Mouse (Mus musculus) E14TG2a.4 (cell line): ENCODE results near the gene Rad9a.

ENCODE experiments used
- H3K27me3 ChIP-seq: 2 replicates; pipeline ENCODE4 v1.6.1; 2014; ENCODE audit warnings: low read length, control low read depth; ENCODE audit not compliant: insufficient read depth
- H3K36me3 ChIP-seq: 2 replicates; pipeline ENCODE4 v1.6.1; 2014; ENCODE audit warnings: low read length, control low read depth; ENCODE audit not compliant: insufficient read depth
- H3K4me1 ChIP-seq: replicated peaks from 2 replicates; pipeline ENCODE4 v1.6.1; 2014; ENCODE audit warnings: low read depth, low read length, control low read depth
- H3K4me3 ChIP-seq: replicated peaks from 2 replicates; pipeline ENCODE4 v1.5.1; 2014; ENCODE audit warnings: mild to moderate bottlenecking, low read length
- H3K9me3 ChIP-seq: 2 replicates; pipeline ENCODE4 v1.6.1; 2014; ENCODE audit warnings: low read length, control low read depth
- CTCF ChIP-seq: conservative IDR thresholded peaks from 2 replicates; pipeline ENCODE4 v1.5.1; 2014; ENCODE audit warnings: low read length
- NANOG ChIP-seq: IDR thresholded peaks from 2 replicates; pipeline ENCODE4 v1.6.1; 2014; ENCODE audit warnings: borderline replicate concordance, low read length, mixed read lengths
- POU5F1 ChIP-seq: IDR thresholded peaks from 2 replicates; pipeline ENCODE4 v1.6.1; 2014; ENCODE audit warnings: low read length, borderline replicate concordance

Gene Rad9a

DNA sequence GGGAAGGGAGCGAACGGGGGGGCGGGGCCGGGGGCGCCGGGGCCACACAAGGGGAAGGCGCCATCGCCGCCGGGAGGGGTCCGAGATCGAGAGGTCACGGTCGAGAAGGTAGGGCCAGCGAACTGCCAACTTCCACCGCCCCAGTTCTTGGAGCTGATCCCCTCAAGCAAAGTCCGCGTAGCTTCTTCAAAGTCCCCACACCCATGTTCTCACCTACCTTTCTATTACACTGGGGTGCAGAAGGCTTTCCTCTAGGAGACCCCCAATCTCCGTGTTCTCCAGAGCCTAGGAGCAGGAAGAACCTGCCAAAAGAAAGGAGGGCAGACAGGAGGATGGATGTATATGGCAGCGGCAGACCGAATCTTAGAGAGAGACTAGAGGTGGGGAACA, 14.0 kb upstream of the Rad9a start:
- TF ChIP-seq POU5F1 = no peak
- TF ChIP-seq CTCF = no peak
- TF ChIP-seq NANOG = no peak
- H3K36me3 ChIP-seq = no peaks in the 10 kb centered on the region

GRCm38 (mm10) chr19:4214771-4215450, 13.4 kb upstream of the Rad9a start:
- H3K36me3 ChIP-seq = no peaks in the 10 kb centered on the region
- peaks cover 86% of the 10 kb centered on the region for H3K27me3 ChIP-seq
- peak overlapping the region; percentile 87 for H3K4me3 ChIP-seq
- H3K9me3 ChIP-seq = no peaks in the 10 kb centered on the region
- TF ChIP-seq POU5F1 (no peak), CTCF (no peak), NANOG (no peak)
- H3K4me1 ChIP-seq = peaks cover 48% of the 10 kb centered on the region

More for the DNA sequence above, 14.0 kb upstream of the Rad9a start:
- H3K4me3 ChIP-seq = peak overlapping the region; percentile 87
- H3K4me1 ChIP-seq = peaks cover 54% of the 10 kb centered on the region
- peaks cover 87% of the 10 kb centered on the region for H3K27me3 ChIP-seq
- H3K9me3 ChIP-seq = no peaks in the 10 kb centered on the region

- Histone ChIP-seq H3K36me3 (no peaks in the 10 kb centered on the region), H3K4me3 (peak within 1 kb of the TSS; percentile 87), H3K4me1 (peaks cover 46% of the 10 kb centered on the region), H3K27me3 (peaks cover 81% of the 10 kb centered on the region), H3K9me3 (no peaks in the 10 kb centered on the region)
- no peak for TF ChIP-seq CTCF
Measured at GRCm38 (mm10) chr19:4214071-4214770, 12.8 kb upstream of the Rad9a start, which contains the start of the genes Clcf1 and AC109138.7. Gene Clcf1, plus strand, starts transcription at chr19:4214238. Gene AC109138.7, plus strand, starts transcription at chr19:4214357.

DNA sequence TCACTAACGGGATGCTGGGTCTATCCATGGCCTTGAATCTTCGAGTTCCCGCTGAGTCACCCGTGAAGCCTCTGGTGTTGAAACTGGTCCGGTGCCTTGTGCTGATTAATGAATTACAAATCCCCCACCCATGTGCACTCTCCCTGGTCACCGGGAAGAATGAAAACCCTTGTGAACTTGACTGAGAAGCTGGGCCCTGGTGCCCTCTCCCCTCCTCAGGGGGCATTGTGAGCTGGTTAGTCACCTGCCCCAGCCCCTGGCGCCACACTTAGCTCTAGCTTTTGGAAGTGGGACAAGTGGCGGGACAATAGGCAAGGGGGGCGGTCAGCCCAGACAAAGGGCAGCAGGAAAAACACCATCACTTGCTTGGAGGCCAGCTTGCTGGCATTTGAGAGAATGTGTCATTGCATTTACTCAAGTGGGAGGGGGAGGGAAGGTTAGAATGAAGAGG, 12.1 kb upstream of the Rad9a start:
- H3K4me3 ChIP-seq = peak overlapping the region; percentile 87
- no peaks in the 10 kb centered on the region for H3K9me3 ChIP-seq
- peaks cover 78% of the 10 kb centered on the region for H3K27me3 ChIP-seq
- peaks cover 53% of the 10 kb centered on the region for H3K4me1 ChIP-seq
- H3K36me3 ChIP-seq = no peaks in the 10 kb centered on the region
- no peak for TF ChIP-seq POU5F1
- TF ChIP-seq CTCF = no peak
- TF ChIP-seq NANOG = no peak

DNA sequence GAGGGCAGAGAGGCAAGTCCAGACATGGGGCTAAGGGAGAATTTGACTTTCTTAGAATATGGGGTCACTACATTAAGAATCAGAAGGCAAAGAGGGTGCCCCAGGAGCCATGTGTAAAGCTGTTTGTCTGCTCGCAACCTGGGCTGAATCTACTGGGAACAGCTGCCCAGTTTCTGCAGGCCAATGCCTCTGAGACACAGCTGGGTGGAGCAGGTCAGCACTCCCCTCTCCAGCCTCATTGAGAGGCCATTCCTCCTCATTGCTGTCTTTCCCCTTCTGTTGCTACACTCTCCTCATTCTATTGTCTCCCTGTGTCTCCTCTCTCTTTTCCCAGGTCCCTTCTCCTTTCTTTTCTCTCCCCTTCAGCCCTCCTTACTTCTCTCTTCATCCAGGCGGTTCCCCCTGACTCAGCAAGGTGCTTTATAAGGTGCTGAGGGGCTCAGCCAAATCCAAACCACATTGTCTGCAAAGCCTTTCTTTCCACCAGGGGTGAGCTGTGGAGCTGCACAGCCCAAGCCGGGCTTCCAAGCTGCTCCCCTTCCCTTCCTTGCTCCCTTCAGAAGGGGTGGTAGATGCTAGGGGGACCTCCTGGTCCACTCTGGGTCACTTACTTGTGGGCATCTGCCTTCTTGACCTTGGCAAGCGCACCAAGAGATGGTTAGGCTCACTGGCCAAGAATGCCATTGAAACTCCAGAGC, 10.6 kb upstream of the Rad9a start:
- peaks cover 66% of the 10 kb centered on the region for H3K27me3 ChIP-seq
- peaks cover 68% of the 10 kb centered on the region for H3K4me1 ChIP-seq
- TF ChIP-seq NANOG (no peak), POU5F1 (no peak), CTCF (no peak)
- no peaks in the 10 kb centered on the region for H3K9me3 ChIP-seq
- H3K4me3 ChIP-seq = no peak overlapping the region
- H3K36me3 ChIP-seq = no peaks in the 10 kb centered on the region

- H3K27me3 ChIP-seq = peaks cover 36% of the 10 kb centered on the region
- no peaks in the 10 kb centered on the region for H3K9me3 ChIP-seq
- H3K36me3 ChIP-seq = no peaks in the 10 kb centered on the region
- TF ChIP-seq NANOG = no peak
- TF ChIP-seq POU5F1 = no peak
- no peak for TF ChIP-seq CTCF
- peak overlapping the region; percentile 52 for H3K4me3 ChIP-seq
- H3K4me1 ChIP-seq = peaks cover 73% of the 10 kb centered on the region
Measured at GRCm38 (mm10) chr19:4208563-4208962, 7.1 kb upstream of the Rad9a start.

GRCm38 (mm10) chr19:4206971-4207370, 5.5 kb upstream of the Rad9a start:
- Histone ChIP-seq H3K4me1 (peaks cover 70% of the 10 kb centered on the region), H3K36me3 (no peaks in the 10 kb centered on the region), H3K9me3 (no peaks in the 10 kb centered on the region), H3K4me3 (no peak overlapping the region), H3K27me3 (peaks cover 21% of the 10 kb centered on the region)
- TF ChIP-seq POU5F1 = no peak
- TF ChIP-seq CTCF = peak; percentile 82

GRCm38 (mm10) chr19:4204889-4205288, 3.4 kb upstream of the Rad9a start:
- Histone ChIP-seq H3K9me3 (no peaks in the 10 kb centered on the region), H3K4me1 (peaks cover 77% of the 10 kb centered on the region), H3K27me3 (peaks cover 4% of the 10 kb centered on the region), H3K4me3 (no peak overlapping the region), H3K36me3 (peaks cover 10% of the 10 kb centered on the region)
- no peak for TF ChIP-seq NANOG
- TF ChIP-seq CTCF = 0 out of 2 replicates have a peak, but pooled peaks have one; percentile 4
- TF ChIP-seq POU5F1 = no peak
